Mouse (Mus musculus) liver, embryonic 12.5 days (tissue): ENCODE measurements around the gene Fam71e2. TPM values are rescaled to one million over a fixed set of nuclear protein-coding genes. Genes with fewer than 3 reads are reported as not detected.
A peak's percentile ranks its signal among the peaks of the same experiment; 100 is the strongest.
"Not testable (repeated sequence)": the region's sequence is repeated elsewhere in the genome, so short reads cannot be mapped to it uniquely, and the experiment has no call there.

ENCODE experiments used
- ATAC-seq: fragments of 200-750 bp; cut with Nextera tagmentation; 2 replicates; pipeline ENCODE4 v1.8.0; 2017; ENCODE audit warnings: moderate number of reproducible peaks, mild to moderate bottlenecking, moderate library complexity
- H3K27ac ChIP-seq: fragments of 300-500 bp; sonication (generic); 2 replicates; pipeline ENCODE4 v1.5.1; 2016; ENCODE audit warnings: mild to moderate bottlenecking
- H3K27me3 ChIP-seq: fragments of 300-500 bp; sonication (generic); replicated peaks from 2 replicates; pipeline ENCODE4 v1.6.1; 2016; ENCODE audit warnings: mild to moderate bottlenecking, moderate library complexity
- H3K36me3 ChIP-seq: fragments of 300-500 bp; sonication (generic); 2 replicates; pipeline ENCODE4 v1.6.1; 2016; ENCODE audit warnings: mild to moderate bottlenecking, moderate library complexity
- H3K4me1 ChIP-seq: fragments of 300-500 bp; sonication (generic); 2 replicates; pipeline ENCODE4 v1.6.1; 2016
- H3K4me2 ChIP-seq: fragments of 300-500 bp; sonication (generic); 2 replicates; pipeline ENCODE4 v1.6.1; 2016; ENCODE audit warnings: mild to moderate bottlenecking, moderate library complexity
- H3K4me3 ChIP-seq: fragments of 300-500 bp; sonication (generic); 2 replicates; pipeline ENCODE4 v1.5.1; 2016; ENCODE audit warnings: mild to moderate bottlenecking, moderate library complexity
- H3K9ac ChIP-seq: fragments of 300-500 bp; sonication (generic); 2 replicates; pipeline ENCODE4 v1.6.1; 2016; ENCODE audit warnings: mild to moderate bottlenecking, moderate library complexity
- H3K9me3 ChIP-seq: fragments of 300-500 bp; sonication (generic); replicated peaks from 2 replicates; pipeline ENCODE4 v1.6.1; 2016; ENCODE audit warnings: mild to moderate bottlenecking, moderate library complexity
- WGBS: fragments of 180-500 bp; shearing (Covaris S2); methylation state at CpG from one replicate; pipeline ENCODE4 v1.1.7; 2016; ENCODE audit not compliant: insufficient replicate concordance; 5-methylcytosine and 5-hydroxymethylcytosine counted together
- polyA plus RNA-seq: library from polyadenylated mRNA; unstranded; fragments of >200 nt; fragmentation: Nextera tagmentation; extraction: Ambion mirVana; gene quantifications from 2 replicates; pipeline ENCODE4 v1.2.1, GENCODE M21; 2016

The Fam71e2 gene
- polyA plus RNA-seq = not detected in 2 replicates

GRCm38 (mm10) chr7:4771202-4771601 lies at the start of gene Fam71e2:
Gene Fam71e2 (minus strand): TSS chr7:4771302.
- Histone ChIP-seq H3K36me3 (no peaks in the 10 kb centered on the region), H3K4me2 (no peak within 1 kb of the TSS), H3K27ac (no peak within 1 kb of the TSS), H3K27me3 (peaks cover 66% of the 10 kb centered on the region), H3K4me3 (no peak within 1 kb of the TSS), H3K9me3 (no peaks in the 10 kb centered on the region), H3K9ac (no peak within 1 kb of the TSS), H3K4me1 (no peaks in the 10 kb centered on the region)
- WGBS = 53% methylated on average over 3 of the region's 5 CpGs
- ATAC-seq = no peak

GRCm38 (mm10) chr7:4816559-4816958 lies 45.5 kb upstream of the Fam71e2 start:
- peaks cover 7% of the 10 kb centered on the region for H3K4me1 ChIP-seq
- H3K9me3 ChIP-seq = no peaks in the 10 kb centered on the region
- ATAC-seq = no peak
- peaks cover 11% of the 10 kb centered on the region for H3K27me3 ChIP-seq
- no peaks in the 10 kb centered on the region; the same call in 1 of the 2 replicates for H3K36me3 ChIP-seq
- no peak overlapping the region for H3K4me3 ChIP-seq
- no peak overlapping the region for H3K4me2 ChIP-seq
- H3K27ac ChIP-seq = no peak overlapping the region
- no peak overlapping the region for H3K9ac ChIP-seq

GRCm38 (mm10) chr7:4813105-4813791 lies 42.1 kb upstream of the Fam71e2 start:
- Histone ChIP-seq H3K4me2 (peak overlapping the region; percentile 78), H3K27ac (peak overlapping the region; percentile 89), H3K9ac (peak overlapping the region; percentile 77), H3K4me3 (peak overlapping the region; percentile 90), H3K9me3 (no peaks in the 10 kb centered on the region), H3K27me3 (0 out of 2 replicates have a peak, but pooled peaks cover 4% of the 10 kb centered on the region), H3K36me3 (peaks cover 33% of the 10 kb centered on the region), H3K4me1 (peaks cover 37% of the 10 kb centered on the region)
- ATAC-seq = no peak; the same call in 1 of the 2 replicates
- 15% methylated on average over 8 of the region's 8 CpGs for WGBS

GRCm38 (mm10) chr7:4812303-4813104 lies 41.4 kb upstream of the Fam71e2 start, which contains the start of gene Ube2s:
Gene Ube2s (minus strand): TSS chr7:4812590.
- no peaks in the 10 kb centered on the region for H3K9me3 ChIP-seq
- peaks cover 38% of the 10 kb centered on the region for H3K36me3 ChIP-seq
- peak within 1 kb of the TSS; percentile 89 for H3K27ac ChIP-seq
- H3K4me1 ChIP-seq = peaks cover 42% of the 10 kb centered on the region
- peak within 1 kb of the TSS; percentile 90 for H3K4me3 ChIP-seq
- peak within 1 kb of the TSS; percentile 78 for H3K4me2 ChIP-seq
- peak within 1 kb of the TSS; percentile 98 for H3K9ac ChIP-seq
- 0 out of 2 replicates have a peak, but pooled peaks cover 4% of the 10 kb centered on the region for H3K27me3 ChIP-seq
- WGBS = under 1% methylated on average over 62 of the region's 62 CpGs
- ATAC-seq = peak; percentile 98

GRCm38 (mm10) chr7:4811842-4812302 lies 40.8 kb upstream of the Fam71e2 start:
- peak overlapping the region; percentile 78 for H3K4me2 ChIP-seq
- no peaks in the 10 kb centered on the region for H3K27me3 ChIP-seq
- H3K4me1 ChIP-seq = peaks cover 49% of the 10 kb centered on the region
- no peaks in the 10 kb centered on the region for H3K9me3 ChIP-seq
- ATAC-seq = no peak; the same call in 1 of the 2 replicates
- H3K4me3 ChIP-seq = peak overlapping the region; percentile 90
- WGBS = under 1% methylated on average over 28 of the region's 36 CpGs
- H3K9ac ChIP-seq = peak overlapping the region; percentile 98
- H3K36me3 ChIP-seq = peaks cover 44% of the 10 kb centered on the region
- peak overlapping the region; percentile 89 for H3K27ac ChIP-seq

GRCm38 (mm10) chr7:4811131-4811530 lies 40.0 kb upstream of the Fam71e2 start:
- ATAC-seq, H3K9me3 ChIP-seq, H3K27me3 ChIP-seq: not testable (repeated sequence)
- Histone ChIP-seq H3K36me3 (peaks cover 52% of the 10 kb centered on the region), H3K4me1 (peaks cover 56% of the 10 kb centered on the region), H3K4me3 (peak overlapping the region; percentile 90), H3K4me2 (peak overlapping the region; percentile 78), H3K9ac (peak overlapping the region; percentile 98), H3K27ac (peak overlapping the region; percentile 89)
- WGBS = 17% methylated on average over 10 of the region's 10 CpGs

- H3K27ac ChIP-seq = peak overlapping the region; percentile 88
- WGBS = 57% methylated on average over 7 of the region's 7 CpGs
Observed at GRCm38 (mm10) chr7:4806716-4807115, 35.6 kb upstream of the Fam71e2 start.

GRCm38 (mm10) chr7:4802247-4802646 lies 31.1 kb upstream of the Fam71e2 start:
- H3K9me3 ChIP-seq = no peaks in the 10 kb centered on the region
- H3K27me3 ChIP-seq = no peaks in the 10 kb centered on the region
- H3K27ac ChIP-seq = no peak overlapping the region
- ATAC-seq = no peak
- peaks cover 15% of the 10 kb centered on the region for H3K4me1 ChIP-seq
- no peak overlapping the region for H3K4me2 ChIP-seq
- peaks cover 60% of the 10 kb centered on the region for H3K36me3 ChIP-seq
- no peak overlapping the region for H3K4me3 ChIP-seq
- no peak overlapping the region for H3K9ac ChIP-seq

More at GRCm38 (mm10) chr7:4806716-4807115, 35.6 kb upstream of the Fam71e2 start:
- no peaks in the 10 kb centered on the region for H3K27me3 ChIP-seq
- H3K36me3 ChIP-seq = peaks cover 85% of the 10 kb centered on the region
- H3K4me3 ChIP-seq = no peak overlapping the region
- peak overlapping the region; percentile 28 for H3K4me2 ChIP-seq
- H3K4me1 ChIP-seq = peaks cover 51% of the 10 kb centered on the region
- no peaks in the 10 kb centered on the region for H3K9me3 ChIP-seq
- H3K9ac ChIP-seq = no peak overlapping the region
- peak; percentile 87 for ATAC-seq

GRCm38 (mm10) chr7:4795767-4796433 lies 24.8 kb upstream of the Fam71e2 start:
- Histone ChIP-seq H3K27ac (peak overlapping the region; percentile 52), H3K27me3 (no peaks in the 10 kb centered on the region), H3K36me3 (peaks cover 49% of the 10 kb centered on the region), H3K4me3 (no peak overlapping the region), H3K9me3 (no peaks in the 10 kb centered on the region), H3K9ac (no peak overlapping the region), H3K4me2 (no peak overlapping the region), H3K4me1 (peaks cover 34% of the 10 kb centered on the region)
- 61% methylated on average over 7 of the region's 7 CpGs for WGBS
- ATAC-seq = no peak

- H3K9ac ChIP-seq = peak overlapping the region; percentile 94
- peak overlapping the region; percentile 83 for H3K4me2 ChIP-seq
- peaks cover 40% of the 10 kb centered on the region for H3K4me1 ChIP-seq
- no peaks in the 10 kb centered on the region for H3K27me3 ChIP-seq
- H3K4me3 ChIP-seq = peak overlapping the region; percentile 87
- WGBS = 55% methylated on average over 3 of the region's 3 CpGs
- ATAC-seq = no peak
- no peaks in the 10 kb centered on the region for H3K9me3 ChIP-seq
- H3K36me3 ChIP-seq = peaks cover 49% of the 10 kb centered on the region
- H3K27ac ChIP-seq = peak overlapping the region; percentile 96
Observed at GRCm38 (mm10) chr7:4794631-4795168, 23.6 kb upstream of the Fam71e2 start.

GRCm38 (mm10) chr7:4793674-4794073 lies 22.6 kb upstream of the Fam71e2 start:
- H3K36me3 ChIP-seq = peaks cover 49% of the 10 kb centered on the region
- H3K9ac ChIP-seq = peak overlapping the region; percentile 94
- no peaks in the 10 kb centered on the region for H3K27me3 ChIP-seq
- H3K4me3 ChIP-seq = peak overlapping the region; percentile 87
- no peaks in the 10 kb centered on the region for H3K9me3 ChIP-seq
- ATAC-seq = no peak
- 17% methylated on average over 4 of the region's 4 CpGs for WGBS
- H3K4me1 ChIP-seq = peaks cover 47% of the 10 kb centered on the region
- H3K27ac ChIP-seq = peak overlapping the region; percentile 96
- H3K4me2 ChIP-seq = peak overlapping the region; percentile 83
